Mouse (Mus musculus): ENCODE data around the gene Parp3.

The Parp3 gene

DNA sequence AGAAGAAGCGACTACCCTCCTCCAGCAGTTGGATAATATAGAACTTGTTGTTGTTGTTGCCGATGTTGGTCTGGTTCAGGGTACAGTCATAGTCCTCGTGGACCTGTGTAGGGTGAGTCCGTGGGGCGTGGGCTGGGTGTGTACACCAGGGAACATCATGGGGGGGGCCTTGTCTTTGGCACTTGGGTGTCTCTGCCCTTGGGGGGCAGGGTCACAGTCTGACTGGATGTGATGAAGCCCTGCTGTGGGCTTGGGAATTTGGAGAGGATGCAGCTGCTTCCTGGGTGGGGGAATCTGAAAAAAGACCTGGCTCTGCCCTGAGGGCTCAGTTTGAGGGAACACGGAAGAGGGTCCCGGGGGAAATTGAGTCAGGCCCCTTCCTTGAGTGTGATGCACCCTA, 1.7 kb downstream of the Parp3 start:
- DNase-seq (ENCODE audit: low spot score in 2 of 2) = peak in 1 of 2 experiments; percentile 7

DNA sequence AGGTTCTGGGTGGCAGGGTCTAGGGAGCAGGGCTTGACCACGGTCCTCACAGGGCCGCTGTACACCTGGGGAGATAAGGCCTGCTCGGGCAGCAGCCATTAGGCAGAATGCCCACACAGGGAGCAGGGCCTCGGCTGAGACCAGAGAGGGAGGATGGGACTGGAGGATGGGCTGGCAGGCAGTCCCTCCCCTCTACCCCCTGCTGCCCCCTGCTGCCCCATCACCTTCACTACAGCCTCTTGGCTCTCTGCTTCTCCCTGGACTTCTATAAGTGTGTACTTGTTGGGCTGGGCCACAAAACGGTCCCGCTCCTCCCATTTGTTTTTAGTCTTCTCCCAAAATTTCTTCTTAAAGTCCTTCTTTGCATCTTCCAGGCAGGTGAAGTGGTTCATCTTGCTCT, 2.3 kb downstream of the Parp3 start:
- peak in 1 of 2 experiments; percentile 69 for DNase-seq (ENCODE audit: low spot score in 2 of 2)

DNA sequence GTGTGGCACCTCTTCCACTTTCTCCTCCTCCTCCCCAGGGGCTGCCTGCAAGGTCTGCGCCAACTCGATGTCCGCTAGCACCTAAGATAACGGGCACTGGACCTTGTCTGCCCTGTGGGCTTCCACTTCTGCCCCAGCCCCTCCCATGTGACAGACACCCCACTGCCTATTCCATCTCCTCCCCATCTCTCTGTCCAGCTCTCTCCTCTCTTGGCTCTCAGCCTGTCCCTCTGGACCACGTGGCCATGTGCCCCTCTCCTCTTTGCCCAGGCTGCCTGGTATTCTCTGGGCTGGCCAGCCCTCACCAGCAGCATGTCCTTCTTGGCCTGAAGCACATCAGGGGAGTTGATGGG, 3.0 kb downstream of the Parp3 start:
- peak; percentile 4 to 7 for DNase-seq (ENCODE audit: low spot score in 2 of 2)

DNA sequence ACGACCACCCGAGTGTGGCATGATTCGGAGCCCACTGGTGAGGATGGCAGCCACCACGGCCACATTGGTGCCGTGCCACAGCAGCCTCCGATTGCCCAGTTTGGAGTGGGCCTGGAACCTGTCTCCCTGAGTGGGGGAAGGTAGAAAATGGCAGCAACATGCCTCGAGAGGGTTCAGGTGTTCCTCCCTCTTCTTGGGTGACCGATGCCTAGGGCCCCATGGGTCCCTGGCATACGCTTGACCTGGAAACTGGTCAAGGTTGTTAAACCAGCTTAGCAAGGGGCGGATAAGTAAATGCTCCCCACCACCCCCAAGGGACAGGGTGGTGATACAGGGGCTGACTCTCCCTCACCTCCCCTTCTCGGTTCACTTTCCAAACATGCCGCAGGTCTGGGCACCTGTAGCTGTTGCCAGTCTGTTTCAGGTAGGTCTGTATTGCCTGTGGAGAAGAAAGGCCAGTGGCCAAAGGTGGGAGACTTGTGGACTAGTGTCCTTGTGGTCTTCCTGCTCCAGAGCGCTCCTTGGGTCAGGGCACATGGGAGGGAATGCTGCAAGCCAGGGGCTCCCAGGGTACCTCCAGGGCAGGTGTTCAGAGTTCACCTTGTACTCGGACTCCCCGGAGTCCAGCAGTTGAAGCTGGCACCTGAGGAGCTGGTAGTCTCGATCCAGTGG, 3.5 kb downstream of the Parp3 start:
- DNase-seq (ENCODE audit: low spot score in 2 of 2) = peak; percentile 3 to 4

DNA sequence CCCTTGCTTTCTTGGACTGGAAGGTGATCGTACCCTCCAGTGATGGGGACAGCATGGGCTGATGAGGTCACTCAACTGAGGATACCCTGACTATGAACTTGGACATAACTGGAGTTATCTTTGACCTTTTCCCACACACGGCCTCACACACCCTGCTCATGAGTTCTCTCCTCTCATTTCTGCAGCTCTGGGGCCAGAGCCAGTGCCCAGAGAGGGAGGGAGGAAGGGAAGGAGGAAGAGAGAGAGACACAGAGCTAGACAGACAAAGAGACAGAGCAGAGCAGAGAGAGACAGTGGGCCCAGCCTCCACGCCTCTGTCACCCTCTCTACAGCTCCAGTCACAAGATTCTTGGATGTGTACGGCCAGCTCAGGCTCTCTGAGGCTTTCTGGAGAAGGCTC, 4.4 kb downstream of the Parp3 start:
- DNase-seq (ENCODE audit: low spot score in 2 of 2) = no peak

DNA sequence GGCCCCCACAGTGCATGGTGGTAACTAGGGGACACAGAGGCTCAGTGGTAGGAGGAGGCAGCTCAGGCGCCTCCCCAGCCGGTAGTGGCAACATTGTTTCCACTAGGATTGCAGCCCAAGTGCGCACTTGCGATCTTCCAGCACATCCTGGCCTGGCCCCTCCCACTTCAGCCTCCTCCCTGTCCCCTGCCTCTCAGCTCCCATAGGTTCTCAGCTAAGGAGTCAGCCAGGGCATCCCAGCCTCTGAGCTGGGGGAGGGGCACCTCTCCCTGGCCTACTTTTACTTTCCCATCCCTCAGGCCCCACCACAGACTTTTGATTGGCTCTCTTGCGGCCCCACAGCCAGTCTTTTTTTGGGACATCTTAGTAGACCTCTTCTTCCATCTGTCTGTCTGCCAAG, 4.9 kb downstream of the Parp3 start:
- DNase-seq (ENCODE audit: low spot score in 2 of 2) = no peak

DNA sequence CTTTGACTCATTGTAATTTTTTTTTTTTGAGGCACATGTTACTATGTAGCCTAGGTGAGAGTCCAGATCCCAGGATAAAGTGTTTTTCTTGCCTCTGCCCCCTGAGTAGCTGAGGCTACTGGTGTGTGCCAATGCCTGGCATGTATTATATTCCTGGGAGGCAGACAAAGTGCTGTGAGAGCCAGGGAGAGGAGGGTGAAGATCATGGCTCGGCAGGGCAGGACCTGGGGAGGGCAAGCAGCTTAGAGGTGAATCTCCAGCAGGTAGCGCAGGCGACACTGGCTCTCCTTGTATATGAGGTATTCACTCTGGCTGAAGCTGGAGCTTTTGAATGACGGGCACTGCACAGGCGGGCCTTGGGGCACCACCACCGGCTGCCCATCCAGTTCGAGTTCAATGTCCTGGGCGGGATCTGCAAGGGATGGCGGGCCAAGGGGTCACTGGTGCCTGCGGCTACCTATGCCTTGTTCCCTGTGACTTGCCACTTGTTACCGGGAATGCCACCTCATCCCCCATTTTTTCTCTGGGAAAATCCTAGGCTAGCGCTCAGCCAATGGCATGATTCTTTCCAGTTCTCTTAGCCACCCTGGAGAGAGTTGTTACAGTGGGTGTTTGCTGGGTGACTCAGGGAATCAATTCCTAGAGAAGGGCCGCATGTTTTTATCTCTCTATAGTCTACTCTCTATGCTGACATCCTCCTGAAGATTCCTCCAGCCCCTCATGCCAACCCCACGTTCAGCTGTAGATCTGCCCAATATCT, 5.6 kb downstream of the Parp3 start:
- DNase-seq (ENCODE audit: low spot score in 2 of 2) = no peak

DNA sequence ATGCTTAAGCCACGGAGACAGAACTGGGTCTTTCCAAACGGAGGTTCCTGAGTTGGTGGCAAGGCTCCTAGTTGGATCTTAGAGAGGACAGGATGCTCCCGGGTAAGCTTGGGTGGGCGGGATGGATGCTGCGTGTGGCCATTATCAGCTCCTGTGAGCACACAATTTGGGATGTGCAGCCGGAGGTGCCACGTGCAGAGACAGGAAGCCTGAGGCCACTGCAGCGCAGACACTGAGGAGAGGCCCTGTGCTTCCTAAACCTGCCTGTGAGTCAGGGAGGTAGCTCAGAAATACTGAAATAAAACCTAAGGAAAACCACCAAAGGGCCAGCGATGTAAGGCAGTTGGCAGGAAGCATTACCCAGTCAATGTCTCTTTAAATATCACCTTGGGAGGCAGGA, 7.0 kb downstream of the Parp3 start:
- DNase-seq (ENCODE audit: low spot score in 2 of 2) = no peak

DNA sequence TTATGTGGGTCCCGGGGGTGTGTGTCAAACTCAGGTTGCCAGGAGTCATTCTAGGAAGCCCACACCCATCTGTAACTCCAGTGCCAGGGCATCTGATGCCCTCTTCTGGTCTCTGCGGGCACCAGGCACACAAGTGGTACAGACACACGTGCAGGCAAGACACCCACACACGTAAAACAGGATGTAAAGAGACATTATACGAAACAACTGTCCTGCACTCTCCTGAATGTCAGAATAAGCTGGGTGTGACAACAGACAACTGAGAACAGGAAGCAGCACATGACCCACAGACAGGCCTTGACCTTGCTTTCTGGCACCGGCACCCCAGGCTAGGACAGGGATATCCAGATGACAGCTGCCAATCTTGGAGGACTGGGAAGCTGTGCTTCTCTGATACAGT, 7.4 kb downstream of the Parp3 start:
- DNase-seq (ENCODE audit: low spot score in 2 of 2) = no peak

DNA sequence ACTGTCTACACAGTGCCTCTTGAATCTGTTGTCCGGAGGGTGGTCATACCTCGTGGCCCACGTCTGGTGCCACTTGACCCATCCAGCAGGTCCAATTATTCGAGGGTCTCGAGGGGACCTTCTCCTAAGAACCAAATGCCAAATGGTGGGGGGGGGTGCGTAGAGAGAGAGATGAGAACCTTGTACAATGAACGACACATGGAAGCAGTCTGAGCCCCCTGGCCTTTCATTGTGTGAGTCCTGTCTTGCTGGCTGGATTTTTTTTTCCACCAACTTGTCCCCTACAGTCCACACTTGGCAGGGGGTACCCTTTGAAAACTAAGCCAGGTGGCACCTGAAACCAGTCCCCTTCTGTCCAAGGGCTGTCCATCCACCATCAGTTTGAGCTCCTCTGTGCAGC, 9.0 kb downstream of the Parp3 start:
- no peak for DNase-seq (ENCODE audit: low spot score in 2 of 2)

DNA sequence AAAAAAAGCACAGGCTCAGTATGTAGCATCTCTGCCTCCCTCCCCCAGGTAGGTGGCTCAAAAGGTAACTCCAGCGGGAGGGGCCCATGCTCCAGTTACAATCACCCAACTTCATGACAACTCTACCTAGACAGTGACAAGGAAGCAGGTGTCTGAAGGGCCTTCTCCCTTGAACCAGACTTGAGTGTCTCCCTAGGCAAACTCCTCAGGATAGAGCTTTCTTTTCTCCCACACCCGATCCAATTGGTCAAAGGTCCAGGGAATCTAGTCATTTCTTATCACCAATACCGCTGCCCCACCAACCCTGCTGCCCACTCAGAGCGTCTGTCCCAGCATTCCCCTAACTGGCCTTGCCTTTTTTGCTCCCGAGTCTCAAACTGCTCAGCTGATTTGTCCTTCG, 10.0 kb downstream of the Parp3 start:
- DNase-seq (ENCODE audit: low spot score in 2 of 2) = no peak

DNA sequence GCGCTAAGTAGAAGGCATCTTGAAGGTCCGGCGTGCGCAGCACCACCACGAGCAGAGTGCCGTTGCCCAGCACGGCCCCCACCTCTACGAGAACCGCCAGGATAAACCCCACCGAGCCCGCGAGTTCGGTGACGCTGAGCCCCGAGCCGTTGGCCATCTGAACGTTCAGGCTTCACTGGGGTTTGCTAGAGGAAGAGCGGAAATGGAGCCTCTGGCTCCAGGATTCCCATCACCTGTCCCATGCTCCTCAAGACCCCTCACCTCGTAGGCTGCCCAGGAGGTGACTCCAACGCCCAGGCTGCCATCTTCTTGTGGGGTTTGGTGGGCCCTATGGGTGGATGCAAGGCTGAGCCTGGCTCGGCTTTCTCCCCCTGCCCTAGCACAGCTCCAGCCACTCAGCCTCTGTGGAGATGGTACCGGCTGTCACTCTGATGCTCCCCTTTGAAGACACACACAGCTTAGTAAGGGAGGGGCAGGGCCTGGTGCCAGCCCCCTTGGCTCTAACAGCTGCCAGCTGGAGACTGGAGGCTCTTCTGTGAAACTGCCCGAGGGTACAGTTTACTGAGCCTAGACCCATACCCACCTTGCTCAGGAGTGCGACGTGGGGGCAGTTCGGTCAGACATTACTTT, 11.1 kb downstream of the Parp3 start, which contains the start of gene Gpr62:
Gene Gpr62 (minus strand): TSS at position 368 of the 630 bp plus-strand sequence.
- peak in 1 of 2 experiments; percentile 77 for DNase-seq (ENCODE audit: low spot score in 2 of 2)

DNA sequence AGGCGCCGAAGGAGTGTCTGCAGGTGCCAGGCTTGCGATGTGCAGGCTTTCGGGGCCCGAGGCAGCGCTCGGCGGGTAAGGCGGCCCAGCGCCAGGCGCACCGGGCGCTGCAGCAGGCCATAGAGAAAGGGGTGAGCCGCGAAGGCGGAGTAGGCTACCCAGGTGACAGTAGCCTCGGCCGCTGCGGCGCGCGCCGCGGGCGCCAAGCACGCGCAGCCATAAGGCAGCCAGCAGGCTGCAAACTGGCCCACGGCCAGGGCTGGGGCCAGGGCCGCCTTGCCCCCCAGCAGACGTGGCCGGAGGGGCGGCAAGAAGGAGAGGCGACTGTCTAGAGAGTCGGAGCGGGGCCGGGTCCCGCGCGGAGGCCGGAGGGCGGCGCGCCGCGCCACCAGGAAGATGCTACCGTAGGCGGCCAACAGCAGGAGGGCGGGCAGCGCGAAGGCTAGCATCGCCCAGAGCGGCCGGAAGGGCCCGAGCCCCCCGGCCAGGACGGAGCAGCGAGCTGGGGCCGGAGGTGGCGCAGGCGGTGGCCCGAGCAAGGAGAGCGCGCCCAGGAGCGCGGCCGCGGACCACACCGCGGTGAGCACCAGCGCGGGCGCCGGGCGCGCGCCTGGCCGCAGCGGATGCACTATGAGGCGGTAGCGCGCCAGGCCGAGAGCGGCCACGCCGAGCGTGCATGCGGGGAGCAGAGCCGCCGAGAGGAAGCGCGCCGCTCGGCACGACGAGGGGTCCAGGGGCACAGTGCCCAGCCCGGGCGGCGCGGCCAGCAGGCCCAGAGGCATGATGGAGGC, 11.8 kb downstream of the Parp3 start:
- peak in 1 of 2 experiments; percentile 73 for DNase-seq (ENCODE audit: low spot score in 2 of 2)

DNA sequence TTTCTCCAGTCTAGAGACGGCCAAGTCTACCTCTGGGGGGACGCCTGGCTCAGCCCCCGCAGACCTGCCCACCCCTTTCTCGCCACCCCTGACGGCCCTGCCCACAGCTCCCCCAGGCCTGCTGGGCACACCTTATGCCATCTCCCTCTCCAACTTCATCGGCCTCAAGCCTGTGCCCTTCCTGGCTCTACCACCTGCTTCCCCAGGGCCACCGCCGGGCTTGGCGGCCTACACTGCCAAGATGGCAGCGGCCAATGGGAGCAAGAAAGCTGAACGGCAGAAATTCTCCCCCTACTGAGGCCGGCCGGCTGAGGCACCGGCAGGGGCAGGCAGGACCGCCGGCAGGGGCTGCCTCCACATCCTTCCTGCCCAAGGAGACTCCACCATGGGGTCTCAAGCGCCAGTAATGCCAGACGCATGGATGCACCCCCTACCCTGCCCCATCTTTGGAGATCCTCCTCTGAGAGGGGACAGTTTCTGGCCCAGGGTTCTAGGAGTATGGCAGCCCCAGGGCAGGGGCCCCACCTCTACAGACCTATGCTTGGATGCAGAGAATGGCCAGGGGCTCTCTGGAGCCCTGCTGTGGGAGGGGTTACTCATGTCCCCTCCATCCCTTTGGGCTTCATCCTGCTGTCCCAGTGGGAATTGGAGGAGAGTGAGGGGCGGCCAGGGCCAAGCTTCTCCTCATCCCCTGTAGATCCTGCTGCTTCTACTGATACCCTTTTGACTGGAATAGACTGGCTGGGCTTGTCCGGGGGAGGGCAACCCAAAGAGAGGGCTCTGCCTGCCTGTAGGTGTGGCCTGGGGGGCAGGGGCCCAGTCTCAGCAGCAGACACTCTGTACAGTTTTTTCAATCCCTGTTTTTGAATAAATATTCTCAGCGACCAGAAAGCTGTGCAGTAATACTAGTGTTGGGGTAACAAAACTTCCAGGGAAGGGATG, 13.4 kb downstream of the Parp3 start:
- no peak for DNase-seq (ENCODE audit: low spot score in 2 of 2)

DNA sequence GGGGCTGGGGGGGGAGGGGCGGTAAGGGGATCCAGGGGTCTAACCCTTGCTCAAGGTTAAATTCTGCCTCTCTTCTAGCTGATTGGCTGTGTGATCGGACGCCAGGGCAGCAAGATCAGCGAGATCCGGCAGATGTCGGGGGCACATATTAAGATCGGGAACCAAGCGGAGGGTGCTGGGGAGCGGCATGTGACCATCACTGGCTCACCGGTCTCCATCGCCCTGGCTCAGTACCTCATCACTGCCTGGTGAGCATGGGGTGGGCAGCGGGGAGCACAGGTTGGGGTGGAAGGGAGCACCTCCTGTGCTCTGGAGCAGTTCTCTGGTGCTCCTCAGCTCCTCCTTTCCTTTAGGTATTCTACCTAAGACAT, 14.3 kb downstream of the Parp3 start:
- DNase-seq (ENCODE audit: low spot score in 2 of 2) = no peak

DNA sequence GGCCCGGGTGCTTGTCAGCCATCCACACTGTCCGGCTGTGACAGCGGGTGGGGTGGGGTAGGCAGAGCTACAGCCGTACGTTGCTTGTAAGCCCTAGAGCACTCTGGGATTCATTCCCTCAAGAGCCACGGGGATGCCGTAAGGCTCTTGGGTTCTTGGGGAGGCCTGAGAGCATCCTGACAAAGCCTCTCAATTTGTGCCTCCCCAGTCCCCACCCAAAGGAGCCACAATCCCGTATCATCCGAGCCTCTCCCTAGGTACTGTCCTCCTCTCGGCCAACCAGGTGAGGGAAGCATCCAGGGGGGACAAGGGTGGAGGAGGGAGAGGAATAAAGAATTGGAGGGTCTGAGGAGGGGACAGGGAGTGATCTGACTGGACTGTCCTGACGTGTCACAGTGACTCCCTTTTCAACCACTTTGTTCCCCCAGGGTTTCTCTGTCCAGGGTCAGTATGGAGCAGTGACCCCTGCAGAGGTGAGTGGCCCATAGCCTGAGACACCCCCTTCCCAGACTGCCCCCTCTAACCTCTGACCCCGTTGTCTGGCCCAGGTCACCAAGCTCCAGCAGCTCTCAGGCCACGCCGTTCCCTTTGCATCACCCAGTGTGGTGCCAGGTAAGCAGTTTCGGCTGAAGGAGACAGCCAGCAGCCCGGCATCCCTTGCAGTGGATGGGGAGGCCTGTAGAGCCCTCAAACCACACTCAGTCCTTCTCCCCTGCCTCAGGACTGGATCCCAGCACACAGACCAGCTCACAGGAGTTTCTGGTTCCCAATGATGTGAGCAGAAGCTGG, 14.9 kb downstream of the Parp3 start:
- no peak for DNase-seq (ENCODE audit: low spot score in 2 of 2)

DNA sequence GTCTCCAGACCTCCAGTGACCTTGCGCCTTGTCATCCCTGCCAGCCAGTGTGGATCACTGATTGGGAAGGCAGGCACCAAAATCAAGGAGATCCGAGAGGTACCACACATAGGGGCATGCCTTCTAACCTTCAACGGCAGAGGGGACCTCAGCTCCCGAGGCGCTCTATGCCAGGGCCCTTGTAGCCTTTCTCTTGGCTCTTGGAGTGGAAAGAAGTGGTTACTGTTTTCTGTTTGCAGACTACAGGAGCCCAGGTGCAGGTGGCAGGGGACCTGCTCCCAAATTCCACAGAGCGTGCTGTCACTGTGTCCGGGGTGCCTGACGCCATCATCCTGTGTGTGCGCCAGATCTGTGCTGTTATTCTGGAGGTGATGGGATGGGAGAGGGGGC, 15.7 kb downstream of the Parp3 start:
- no peak for DNase-seq (ENCODE audit: low spot score in 2 of 2)

DNA sequence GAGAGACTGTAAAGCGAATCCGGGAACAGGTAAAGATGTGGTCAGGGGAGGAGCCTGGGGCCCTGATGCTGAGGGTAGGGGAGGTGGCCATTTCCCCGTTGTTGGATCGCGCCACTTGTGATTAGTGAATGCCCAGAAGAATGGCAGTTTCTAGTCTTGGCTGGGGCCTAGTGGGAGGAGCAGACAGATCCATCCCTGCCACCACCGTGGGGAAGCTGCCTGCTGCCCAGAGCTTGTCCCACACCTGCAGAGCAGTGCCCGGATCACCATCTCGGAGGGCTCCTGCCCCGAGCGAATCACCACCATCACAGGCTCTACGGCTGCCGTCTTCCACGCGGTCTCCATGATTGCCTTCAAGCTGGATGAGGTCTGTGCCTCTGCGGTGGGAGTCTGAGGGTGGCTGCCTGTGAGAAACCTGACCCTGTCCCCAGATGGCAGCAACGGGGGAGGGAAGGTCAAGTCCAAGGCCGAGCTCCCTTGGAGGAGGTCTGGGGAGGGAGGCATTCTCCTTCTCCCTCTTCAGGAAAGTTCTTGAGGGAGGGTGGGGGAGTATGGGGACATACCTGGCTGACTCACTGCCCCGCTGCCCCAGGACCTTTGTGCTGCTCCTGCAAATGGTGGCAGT, 16.2 kb downstream of the Parp3 start:
- no peak for DNase-seq (ENCODE audit: low spot score in 2 of 2)

DNA sequence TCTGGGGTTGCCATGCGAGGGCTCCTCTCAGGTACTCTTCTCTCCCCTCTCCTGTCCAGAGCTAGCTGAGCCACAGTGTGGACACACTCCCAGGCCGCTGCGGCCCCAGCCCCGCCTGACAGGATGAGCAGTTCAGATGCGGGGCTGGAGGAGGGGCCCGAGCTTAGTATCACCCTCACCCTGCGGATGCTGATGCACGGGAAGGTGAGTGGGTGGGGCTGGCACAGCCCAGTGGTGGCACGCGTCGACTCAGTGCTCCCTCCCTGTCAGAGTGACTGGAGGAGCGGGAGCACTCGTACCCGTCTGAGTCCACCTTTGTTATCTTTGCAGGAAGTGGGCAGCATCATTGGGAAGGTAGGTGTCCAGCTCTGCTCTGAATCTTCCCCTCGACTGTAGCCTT, 16.8 kb downstream of the Parp3 start:
- DNase-seq (ENCODE audit: low spot score in 2 of 2) = no peak

DNA sequence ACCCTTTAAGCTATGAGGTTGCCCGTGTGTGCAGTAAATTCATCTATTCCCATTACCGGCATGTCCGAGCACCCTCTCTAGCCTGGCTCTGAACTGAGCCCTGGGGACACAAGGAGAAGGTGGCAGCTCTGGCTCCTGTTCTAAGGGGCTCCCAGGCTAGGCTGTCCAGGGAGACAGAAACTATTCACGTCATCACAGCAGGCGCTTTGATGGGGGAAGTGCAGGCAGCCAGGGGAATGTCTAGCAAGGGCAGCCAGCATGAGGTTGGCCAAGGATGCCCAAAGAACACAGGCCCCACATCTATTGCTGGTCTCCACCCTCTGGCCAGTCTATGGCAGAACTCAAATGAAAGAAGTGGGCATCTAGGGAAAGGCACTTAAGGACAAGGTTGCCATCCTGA, 18.8 kb downstream of the Parp3 start:
- DNase-seq (ENCODE audit: low spot score in 2 of 2) = no peak
